Mouse (Mus musculus) C2C12 (cell line): ENCODE results near the gene Ltb.

Experiments
- CEBPB ChIP-seq: IDR thresholded peaks from one replicate; pipeline ENCODE4 v1.6.1; 2011; ENCODE audit warnings: low read depth, mild to moderate bottlenecking, control low read depth, moderate library complexity
- CTCF ChIP-seq: IDR thresholded peaks from one replicate; pipeline ENCODE4 v1.5.1; 2011; ENCODE audit not compliant: control insufficient read depth, insufficient read depth, insufficient read length
- FOSL1 ChIP-seq: IDR thresholded peaks from one replicate; pipeline ENCODE4 v1.8.0; 2011; ENCODE audit warnings: mild to moderate bottlenecking, low read length; ENCODE audit not compliant: poor library complexity, insufficient read depth, severe bottlenecking
- MAX ChIP-seq: IDR thresholded peaks from one replicate; pipeline ENCODE4 v1.6.1; 2011; ENCODE audit warnings: mild to moderate bottlenecking, control low read depth
- MYOD1 ChIP-seq: IDR thresholded peaks from one replicate; pipeline ENCODE4 v1.6.1; 2011; ENCODE audit warnings: low read depth; ENCODE audit not compliant: control insufficient read depth, insufficient read length
- MYOG ChIP-seq: IDR thresholded peaks from one replicate; pipeline ENCODE4 v1.6.1; 2011; ENCODE audit not compliant: control insufficient read depth, insufficient read length; ENCODE audit errors: extremely low read depth
- USF1 ChIP-seq: IDR thresholded peaks from one replicate; pipeline ENCODE4 v1.6.1; 2011; ENCODE audit warnings: low read depth, mild to moderate bottlenecking, control low read depth, moderate library complexity

DNA sequence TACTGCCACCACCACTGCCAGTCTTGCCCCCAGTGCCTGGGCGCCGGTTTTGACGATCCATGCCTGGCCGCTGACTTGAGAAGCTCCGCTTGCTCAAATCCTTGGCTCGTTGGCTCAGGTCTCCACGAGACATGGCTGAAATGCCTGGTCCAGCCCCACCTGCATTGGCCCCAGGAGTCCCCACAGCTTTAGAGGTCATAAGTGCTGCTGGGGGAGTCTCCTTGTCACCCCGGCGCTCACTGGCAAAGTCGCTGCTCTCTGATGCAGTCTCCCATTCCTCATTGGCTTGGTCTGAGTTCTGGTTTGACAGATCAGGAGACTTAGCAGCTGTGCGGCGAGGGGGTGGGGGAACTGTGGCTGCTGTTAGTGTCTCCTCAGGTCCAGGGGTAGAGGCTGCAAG, 38.8 kb upstream of the Ltb start:
- no peak for TF ChIP-seq CTCF
- TF ChIP-seq FOSL1, result no peak
- no peak for TF ChIP-seq MYOD1
- no peak for TF ChIP-seq CEBPB
- no peak for TF ChIP-seq USF1
- no peak for TF ChIP-seq MAX
- TF ChIP-seq MYOG, result no peak
